Mouse (Mus musculus) cerebellum, adult 2 months (tissue): ENCODE measurements around the gene Hoxa3. TPM values are rescaled to one million over a fixed set of nuclear protein-coding genes. Genes with fewer than 3 reads are reported as not detected.
A peak's percentile ranks its signal among the peaks of the same experiment; 100 is the strongest.

Experiments
- DNase-seq, 2 experiments: peaks; one replicate each; pipeline ENCODE4 v3.0.0; 2021
- H3K27ac ChIP-seq: fragments of 200-500 bp; 2 replicates; pipeline ENCODE4 v1.5.1; 2012; ENCODE audit warnings: low read length, control low read depth, inconsistent platforms; ENCODE audit not compliant: insufficient read depth
- H3K27me3 ChIP-seq: fragments of 200-500 bp; 2 replicates; pipeline ENCODE4 v1.6.1; 2012; ENCODE audit warnings: inconsistent platforms, mild to moderate bottlenecking, low read length, moderate library complexity; ENCODE audit not compliant: control insufficient read depth, insufficient read depth
- H3K4me1 ChIP-seq: fragments of 200-500 bp; 2 replicates; pipeline ENCODE4 v1.6.1; 2011; ENCODE audit warnings: low read length; ENCODE audit not compliant: control insufficient read depth, insufficient read depth
- H3K4me3 ChIP-seq: fragments of 200-500 bp; replicated peaks from 2 replicates; pipeline ENCODE3; 2011; ENCODE audit warnings: mild to moderate bottlenecking, low read depth, low read length, control low read depth; ENCODE audit not compliant: insufficient read depth
- CTCF ChIP-seq: fragments of 200-500 bp; IDR thresholded peaks from 2 replicates; pipeline ENCODE4 v1.5.1; 2011; ENCODE audit warnings: low read depth, mild to moderate bottlenecking, control low read depth, low read length, moderate library complexity, borderline replicate concordance; ENCODE audit not compliant: insufficient read depth
- POLR2A ChIP-seq: fragments of 200-500 bp; IDR thresholded peaks from 2 replicates; pipeline ENCODE4 v1.6.1; 2011; ENCODE audit warnings: low read length, control low read depth, borderline replicate concordance; ENCODE audit not compliant: insufficient read depth
- WGBS: fragments of 180-500 bp; shearing (Covaris S2); methylation state at CpG from one replicate; pipeline ENCODE4 v1.1.7; 2018; 5-methylcytosine and 5-hydroxymethylcytosine counted together
- polyA plus RNA-seq: library from polyadenylated mRNA; depleted of rRNA; stranded (reverse); fragments of >200 nt; gene quantifications from 2 replicates; pipeline ENCODE4 v1.2.3, GENCODE M21; 2012

The Hoxa3 gene
- polyA plus RNA-seq, 1 experiment: 2.2 TPM

- peaks cover 4% of the 10 kb centered on the region; the same call in 1 of the 2 replicates for H3K27me3 ChIP-seq
Observed at GRCm38 (mm10) chr6:52221993-52222685, 9.0 kb upstream of the Hoxa3 start.

GRCm38 (mm10) chr6:52221337-52221992 is 8.3 kb upstream of the Hoxa3 start, which contains the start of gene Hoxa7:
Gene Hoxa7 (minus strand): TSS chr6:52221854.
- H3K4me3 ChIP-seq: peak within 1 kb of the TSS; percentile 65
- TF ChIP-seq POLR2A: no peak
- TF ChIP-seq CTCF: peak; percentile 88
- H3K27me3 ChIP-seq: peaks cover 5% of the 10 kb centered on the region; the same call in 1 of the 2 replicates
- DNase-seq: peak; percentile 73 to 84
- WGBS: under 1% methylated on average over 46 of the region's 46 CpGs
- no peak within 1 kb of the TSS for H3K27ac ChIP-seq
- no peaks in the 10 kb centered on the region for H3K4me1 ChIP-seq

More at GRCm38 (mm10) chr6:52221993-52222685, 9.0 kb upstream of the Hoxa3 start:
- Histone ChIP-seq H3K4me1 (no peaks in the 10 kb centered on the region), H3K4me3 (no peak overlapping the region), H3K27ac (no peak overlapping the region)
- WGBS: 10% methylated on average over 21 of the region's 21 CpGs
- TF ChIP-seq CTCF: no peak
- TF ChIP-seq POLR2A: no peak
- no peak for DNase-seq

GRCm38 (mm10) chr6:52220865-52221310 is 7.8 kb upstream of the Hoxa3 start:
- no peak for DNase-seq
- Histone ChIP-seq H3K27ac (no peak overlapping the region), H3K27me3 (peaks cover 5% of the 10 kb centered on the region; the same call in 1 of the 2 replicates), H3K4me3 (no peak overlapping the region), H3K4me1 (no peaks in the 10 kb centered on the region)
- 11% methylated on average over 12 of the region's 12 CpGs for WGBS
- TF ChIP-seq POLR2A (no peak), CTCF (no peak)

- 24% methylated on average over 32 of the region's 32 CpGs for WGBS
- no peak overlapping the region for H3K4me3 ChIP-seq
- H3K27me3 ChIP-seq: peaks cover 6% of the 10 kb centered on the region; the same call in 1 of the 2 replicates
- no peak for TF ChIP-seq CTCF
- no peak for TF ChIP-seq POLR2A
- no peak for DNase-seq
- no peak overlapping the region for H3K27ac ChIP-seq
- no peaks in the 10 kb centered on the region for H3K4me1 ChIP-seq
Observed at GRCm38 (mm10) chr6:52220003-52220864, 7.1 kb upstream of the Hoxa3 start.

- H3K27me3 ChIP-seq: peaks cover 9% of the 10 kb centered on the region; the same call in 1 of the 2 replicates
- no peak for TF ChIP-seq POLR2A
- no peak for TF ChIP-seq CTCF
- no peak overlapping the region for H3K4me3 ChIP-seq
- DNase-seq: no peak
- 33% methylated on average over 9 of the region's 9 CpGs for WGBS
- no peak overlapping the region for H3K27ac ChIP-seq
- no peaks in the 10 kb centered on the region for H3K4me1 ChIP-seq
Observed at GRCm38 (mm10) chr6:52219234-52219942, 6.3 kb upstream of the Hoxa3 start.

GRCm38 (mm10) chr6:52218643-52219215 is 5.6 kb upstream of the Hoxa3 start:
- Histone ChIP-seq H3K4me3 (no peak overlapping the region), H3K27me3 (peaks cover 9% of the 10 kb centered on the region; the same call in 1 of the 2 replicates), H3K4me1 (no peaks in the 10 kb centered on the region), H3K27ac (no peak overlapping the region)
- DNase-seq: no peak
- 10% methylated on average over 14 of the region's 14 CpGs for WGBS
- TF ChIP-seq POLR2A (no peak), CTCF (no peak)
